Mouse (Mus musculus) megakaryocyte progenitor cell, adult 5-6 weeks (primary cell): ENCODE data around the gene Prdm16. TPM values are rescaled to one million over a fixed set of nuclear protein-coding genes. Genes with fewer than 3 reads are reported as not detected.

Experiments
- ATAC-seq: replicated peaks from 2 replicates; pipeline ENCODE4 v1.8.0; 2016; ENCODE audit warnings: mild to moderate bottlenecking, moderate TSS enrichment, inconsistent platforms; ENCODE audit not compliant: poor library complexity
- total RNA-seq, 2 experiments: library from RNA; stranded (forward) in 1 of 2; stranded (reverse) in 1 of 2; fragments of 157-497, 149-512 nt in 1 of 2; fragments of 200-1000 nt in 1 of 2; gene quantifications; 2 replicates each; pipeline versions ENCODE4 v1.2.3 to v1.2.4; 2015 to 2017

Prdm16 gene
- total RNA-seq, 2 experiments from 2014 or later = 0.79 to 6.2 TPM

DNA sequence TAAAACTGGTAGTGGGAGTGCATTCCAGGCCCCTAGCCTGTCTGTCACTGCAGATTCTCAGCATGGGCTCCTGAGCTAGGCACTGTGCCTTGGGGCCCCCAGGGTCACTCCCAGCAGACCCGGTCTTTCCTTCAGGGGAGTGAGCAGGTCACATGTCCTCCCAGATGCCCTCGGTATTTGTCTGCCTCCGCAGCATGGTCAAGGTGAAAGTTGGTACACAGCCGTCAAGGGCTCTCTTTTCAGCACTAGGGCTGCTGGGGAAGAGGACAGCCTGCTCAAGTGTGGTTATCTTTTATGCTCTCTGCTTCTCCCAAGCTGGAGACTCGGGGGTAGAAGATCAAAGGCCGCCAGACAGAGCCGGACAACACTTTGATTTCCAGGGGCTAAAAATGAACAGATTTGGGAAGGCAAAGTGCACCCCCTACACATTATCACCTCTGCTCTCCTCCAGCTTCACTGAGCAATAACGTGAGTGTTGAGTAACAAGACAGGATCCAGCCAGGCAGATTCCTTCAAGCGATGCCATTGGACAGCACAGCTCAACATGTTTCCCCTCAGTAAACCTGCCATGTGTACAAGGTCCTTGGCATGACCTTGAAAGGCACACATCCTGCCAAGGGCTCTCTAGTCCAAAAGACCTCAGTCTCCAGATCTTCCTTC, 193.9 kb downstream of the Prdm16 start:
- no peak for ATAC-seq

DNA sequence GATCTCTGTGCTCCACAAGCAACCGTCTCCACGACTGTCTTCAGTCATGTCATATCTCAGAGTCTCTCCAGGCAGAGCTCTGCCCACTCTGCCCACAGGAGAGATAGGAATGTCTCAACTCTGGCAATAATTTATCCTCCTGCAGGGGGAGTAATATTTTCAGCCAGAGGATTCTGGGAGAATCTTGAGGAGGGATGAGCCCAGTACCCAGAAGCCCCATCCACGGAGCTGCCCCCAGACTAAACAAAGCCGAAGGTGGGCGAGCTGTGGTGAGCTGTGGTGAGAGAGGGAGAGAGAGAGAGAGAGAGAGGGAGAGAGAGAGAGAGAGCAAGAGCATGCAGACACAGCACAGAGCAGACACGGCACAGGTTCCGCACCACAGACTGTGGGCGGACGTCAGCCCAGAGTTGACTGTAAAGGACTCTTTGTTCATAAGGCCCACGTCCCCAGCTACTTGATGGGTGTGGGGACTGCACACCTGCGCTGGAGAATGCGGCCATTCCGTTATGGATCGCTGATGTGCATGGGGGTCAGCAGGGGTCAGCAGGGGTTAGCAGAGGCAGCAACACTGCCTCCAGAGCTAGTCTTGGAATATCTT, 197.1 kb downstream of the Prdm16 start:
- no peak for ATAC-seq

DNA sequence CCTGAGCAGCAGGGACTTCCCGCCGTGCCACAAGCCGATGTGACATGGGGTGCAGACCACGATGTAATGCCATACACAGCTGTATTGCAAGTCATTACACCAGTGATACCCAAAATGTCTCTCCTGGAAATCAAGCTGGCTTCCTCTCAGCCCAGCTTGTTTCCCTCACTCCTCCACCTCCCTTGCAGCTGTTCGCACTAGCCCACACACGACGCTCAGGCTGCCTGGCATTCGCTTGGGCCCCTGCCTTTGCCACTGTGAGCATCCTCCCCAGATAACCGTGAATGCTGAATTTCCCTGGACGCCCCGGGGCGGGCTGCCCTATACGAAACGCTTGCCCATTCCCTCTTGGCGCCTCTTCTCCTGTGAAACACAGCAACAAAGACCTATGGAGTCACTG, 198.1 kb downstream of the Prdm16 start:
- ATAC-seq = no peak

DNA sequence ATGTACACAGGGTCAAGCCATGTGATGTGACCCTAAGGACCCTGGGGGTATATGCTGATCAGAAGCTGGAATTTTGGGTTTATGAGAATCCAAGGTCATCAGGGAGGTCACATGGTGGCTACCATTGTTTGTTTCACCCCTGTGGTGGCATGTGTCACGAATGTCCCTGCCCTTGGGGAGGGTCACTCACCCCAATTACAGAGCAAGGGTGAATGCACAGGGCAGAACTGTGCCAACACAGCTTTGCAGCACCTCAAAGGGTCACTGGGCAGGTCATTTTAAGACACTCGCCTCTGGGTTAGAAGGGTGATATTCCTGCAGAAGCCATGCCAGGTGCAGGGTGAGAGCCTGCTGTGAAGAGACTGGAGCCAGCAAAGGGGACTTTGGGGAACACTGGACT, 206.9 kb downstream of the Prdm16 start:
- no peak for ATAC-seq

DNA sequence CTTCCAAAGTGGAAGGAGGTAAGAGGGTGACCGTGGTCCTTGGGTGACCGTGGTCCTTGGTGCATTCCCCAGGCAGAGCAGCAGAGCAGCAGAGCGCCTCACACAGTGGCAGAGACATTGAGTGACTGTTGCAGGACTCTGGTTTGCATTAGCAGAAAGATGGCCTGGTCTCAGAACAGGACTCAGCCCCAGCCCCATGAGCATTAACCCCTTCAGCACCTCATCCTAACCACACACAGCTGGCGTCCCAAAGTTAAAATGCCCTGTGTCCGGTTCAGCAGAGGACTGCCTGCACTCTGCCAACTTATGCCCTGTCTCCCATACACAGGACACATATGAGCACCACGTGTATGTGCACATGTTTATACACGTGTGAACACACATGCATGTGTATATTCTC, 209.8 kb downstream of the Prdm16 start:
- no peak for ATAC-seq

DNA sequence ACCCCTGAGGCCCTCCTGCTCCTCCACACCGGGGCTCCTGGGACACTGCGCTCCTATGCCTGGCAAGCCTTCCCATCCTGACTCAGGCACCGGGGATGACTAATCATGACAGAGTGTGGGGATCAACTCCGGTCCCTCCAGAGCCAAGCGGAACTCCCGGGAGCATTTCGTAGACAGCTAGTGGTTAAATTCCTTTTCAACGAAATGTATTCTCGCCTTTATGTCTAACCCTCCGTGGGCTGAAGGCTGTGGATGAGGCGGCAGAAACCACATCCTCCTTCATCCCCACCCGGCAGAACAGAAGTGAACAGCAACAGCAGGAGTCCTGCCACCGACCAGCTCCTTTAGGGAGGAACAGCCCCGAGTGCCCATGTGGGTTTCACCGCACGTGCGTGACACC, 211.4 kb downstream of the Prdm16 start:
- ATAC-seq = no peak

DNA sequence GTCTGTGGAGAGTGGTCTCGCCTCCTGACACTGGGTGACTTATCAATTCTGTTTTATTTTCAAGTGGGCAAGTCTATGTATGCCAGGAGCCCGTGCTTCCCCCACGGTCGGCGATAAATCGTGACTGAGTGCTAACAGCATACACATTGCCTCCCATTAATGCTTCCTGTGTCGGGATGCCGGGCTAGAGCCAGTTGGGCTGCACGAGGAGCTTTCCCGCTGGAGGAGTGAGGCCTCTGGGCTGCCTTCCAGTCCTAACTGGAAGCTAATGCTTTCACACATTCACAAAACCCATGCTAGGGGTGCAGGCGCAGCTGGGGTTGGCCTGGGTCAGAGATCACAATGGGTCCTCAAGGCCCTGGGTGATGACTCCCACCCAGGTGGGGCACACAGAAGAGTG, 212.0 kb downstream of the Prdm16 start:
- ATAC-seq = no peak

DNA sequence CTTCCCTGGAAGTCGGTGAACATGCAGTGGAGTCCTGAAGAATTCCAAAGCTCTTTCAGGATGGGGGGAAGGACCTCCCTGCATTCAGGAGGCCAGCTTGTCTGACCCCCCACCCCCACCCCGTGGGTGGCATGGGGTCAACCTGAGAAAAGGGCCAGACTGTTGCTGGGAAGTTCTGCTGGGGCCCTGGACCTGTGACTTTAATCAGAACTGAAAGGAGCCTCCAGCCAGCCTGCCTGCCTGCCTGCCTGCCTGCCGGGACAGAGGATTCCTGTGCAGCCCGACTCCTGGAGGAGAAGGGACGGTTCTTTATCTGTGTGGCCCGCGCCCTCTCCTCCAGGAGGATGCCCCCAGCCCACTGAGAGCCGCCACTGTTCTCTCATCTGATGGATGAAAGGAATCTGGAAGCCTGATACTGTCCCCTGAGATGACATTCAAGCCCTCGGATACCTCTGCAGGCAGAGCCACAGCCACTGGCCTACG, 214.2 kb downstream of the Prdm16 start:
- no peak for ATAC-seq

DNA sequence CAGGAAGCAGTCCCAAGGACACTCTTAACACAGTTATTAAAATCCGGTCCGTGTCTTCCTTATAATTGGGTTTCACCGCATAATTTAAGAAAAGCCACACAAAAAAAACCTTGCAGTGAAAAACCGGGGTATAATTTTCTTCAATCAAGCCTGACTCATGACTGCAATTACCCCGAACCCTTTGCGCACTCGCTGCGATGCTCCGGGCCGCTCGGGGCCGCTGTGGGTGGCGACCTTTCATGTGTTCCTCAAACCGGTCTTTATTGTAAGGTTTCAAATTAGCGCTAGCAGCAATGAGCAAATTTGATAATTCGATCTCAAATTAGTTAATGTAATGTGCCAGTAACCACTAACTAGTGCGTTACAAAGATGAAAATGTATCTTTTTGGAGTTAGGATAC, 215.9 kb downstream of the Prdm16 start:
- no peak for ATAC-seq

DNA sequence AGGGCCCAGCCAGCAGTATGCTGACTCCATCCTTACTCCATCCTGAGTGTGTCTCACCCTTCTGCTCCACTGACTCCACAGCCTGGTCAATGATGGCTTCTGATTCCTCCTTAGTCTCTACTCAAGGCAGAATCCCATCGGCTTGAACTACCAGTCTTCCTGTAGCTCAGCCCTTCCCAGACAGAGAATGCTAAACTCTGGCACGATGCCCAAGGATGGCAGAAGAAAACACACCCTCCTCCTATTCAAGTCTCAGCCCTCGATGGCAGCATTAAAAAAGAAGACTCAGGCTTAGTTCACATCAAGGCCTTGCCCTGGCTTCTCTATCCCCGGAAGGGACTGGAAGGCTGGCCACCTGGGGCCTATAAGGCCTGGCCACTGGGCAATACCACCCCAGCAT, 216.9 kb downstream of the Prdm16 start:
- no peak for ATAC-seq

DNA sequence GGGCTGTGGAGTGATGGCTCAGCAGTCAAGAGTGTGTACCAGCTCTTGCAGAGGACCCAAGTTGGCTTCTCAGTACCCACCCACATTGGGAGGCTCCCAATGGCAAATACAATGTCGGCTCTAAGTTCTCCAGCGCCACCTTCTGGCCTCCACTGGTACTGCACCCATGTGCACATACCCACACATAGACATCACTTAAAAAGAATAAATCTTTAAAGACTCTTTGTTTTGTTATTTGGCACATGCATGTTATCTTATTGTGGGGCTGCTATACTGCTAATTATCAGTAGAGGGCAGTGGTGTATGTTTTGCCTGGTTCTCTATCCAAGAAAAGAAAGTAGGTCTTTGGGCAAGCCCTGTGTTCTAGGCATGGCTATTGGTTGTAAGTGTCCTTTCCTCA, 217.7 kb downstream of the Prdm16 start:
- ATAC-seq = peak; percentile 53

DNA sequence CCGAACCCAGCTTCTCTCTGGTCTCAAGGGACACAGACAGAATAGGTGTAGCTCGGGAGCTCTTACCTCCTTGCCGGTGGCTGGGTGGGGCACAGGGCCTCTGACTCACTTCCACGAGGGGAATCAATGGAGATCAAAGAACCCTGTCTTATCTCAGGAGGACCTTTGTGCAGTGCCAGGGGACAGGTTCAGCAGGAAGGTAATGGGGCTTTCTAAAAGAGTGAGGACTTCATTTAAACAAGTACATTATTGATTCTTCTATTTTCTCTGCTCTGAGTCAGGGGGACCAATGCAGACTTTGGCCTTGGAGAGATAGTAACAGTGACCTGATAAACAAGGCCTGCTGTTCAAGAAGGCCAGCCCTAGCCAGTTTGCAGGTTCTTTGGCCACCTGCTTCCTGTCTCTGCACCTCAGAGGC, 218.3 kb downstream of the Prdm16 start:
- ATAC-seq = no peak

DNA sequence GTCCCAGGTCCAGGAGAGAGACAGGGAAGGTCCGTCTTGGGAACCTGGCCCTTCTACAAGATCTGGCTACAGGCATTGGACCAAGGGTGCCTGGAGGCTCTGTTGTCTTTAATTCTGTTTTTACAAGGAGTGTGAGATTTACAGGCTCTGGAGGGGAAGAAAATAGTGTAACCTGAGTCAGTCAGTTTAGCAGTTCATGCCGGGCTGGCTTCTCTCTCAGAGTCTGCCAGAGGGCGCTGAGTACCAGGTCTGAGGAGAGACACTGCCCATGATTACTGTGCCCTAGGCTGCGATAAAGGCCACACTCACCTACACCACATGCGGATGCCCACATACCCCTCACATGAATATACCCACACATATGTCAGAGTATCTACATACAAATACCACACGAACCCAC, 219.9 kb downstream of the Prdm16 start:
- ATAC-seq = no peak

DNA sequence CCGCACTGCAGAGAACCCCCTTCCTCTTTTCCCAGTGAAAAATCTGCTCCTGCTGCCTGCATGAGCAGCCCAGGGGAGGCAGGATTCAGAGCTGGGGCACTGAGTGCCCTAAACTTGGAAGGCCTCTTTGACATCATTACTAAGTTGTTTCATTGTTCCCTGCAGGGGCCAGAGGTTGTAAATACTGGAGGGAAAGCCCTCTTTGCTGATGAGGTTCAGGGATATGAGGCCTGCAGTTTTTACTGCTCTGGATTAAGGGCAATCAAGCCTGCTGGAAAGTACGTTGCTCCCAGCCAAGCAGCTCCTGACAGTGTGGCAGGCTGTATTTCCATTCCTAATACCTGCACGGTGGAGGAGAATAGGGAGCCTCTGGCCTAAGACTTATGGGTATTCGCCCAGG, 221.8 kb downstream of the Prdm16 start:
- no peak; the same call in 1 of the 2 replicates for ATAC-seq

DNA sequence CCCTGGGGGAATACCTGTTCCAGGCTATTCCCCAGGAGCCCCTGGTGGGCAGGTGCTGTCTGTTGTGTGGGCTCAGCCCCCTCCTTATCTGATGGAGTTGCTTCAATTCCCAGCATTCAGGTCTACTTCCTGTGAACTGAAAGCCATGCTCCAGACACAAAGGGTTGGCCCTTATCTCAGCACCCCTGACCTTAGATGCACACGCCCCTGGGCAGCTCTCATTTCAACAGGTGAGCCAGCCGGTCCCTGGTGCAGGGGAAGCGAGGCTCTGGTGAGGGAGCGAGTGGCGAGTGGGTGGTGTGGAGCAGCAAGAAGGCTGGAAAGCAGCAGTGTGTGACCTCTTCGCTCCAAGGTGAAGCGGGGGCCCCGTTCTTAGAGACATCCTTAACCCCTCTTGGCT, 226.1 kb downstream of the Prdm16 start:
- ATAC-seq = no peak

DNA sequence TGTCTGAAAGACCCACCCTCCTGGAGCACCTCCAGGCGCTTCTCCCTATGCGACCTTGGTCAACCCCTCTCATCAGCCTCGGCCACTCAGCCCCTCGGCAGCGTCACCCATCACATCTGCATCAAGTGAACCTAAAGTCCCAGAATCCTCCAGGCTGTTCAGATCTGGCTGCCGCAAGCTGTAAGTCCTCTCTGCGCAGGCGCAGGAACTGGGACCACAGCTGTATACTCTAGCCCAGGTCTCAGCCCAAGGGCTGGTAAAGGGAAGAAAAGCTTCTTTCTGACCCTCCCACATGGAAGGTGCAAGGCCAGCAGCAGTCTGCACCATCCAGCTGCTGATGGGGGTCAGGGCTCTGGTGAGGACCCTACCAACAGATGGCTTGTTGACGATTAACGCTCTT, 226.8 kb downstream of the Prdm16 start:
- ATAC-seq = no peak

DNA sequence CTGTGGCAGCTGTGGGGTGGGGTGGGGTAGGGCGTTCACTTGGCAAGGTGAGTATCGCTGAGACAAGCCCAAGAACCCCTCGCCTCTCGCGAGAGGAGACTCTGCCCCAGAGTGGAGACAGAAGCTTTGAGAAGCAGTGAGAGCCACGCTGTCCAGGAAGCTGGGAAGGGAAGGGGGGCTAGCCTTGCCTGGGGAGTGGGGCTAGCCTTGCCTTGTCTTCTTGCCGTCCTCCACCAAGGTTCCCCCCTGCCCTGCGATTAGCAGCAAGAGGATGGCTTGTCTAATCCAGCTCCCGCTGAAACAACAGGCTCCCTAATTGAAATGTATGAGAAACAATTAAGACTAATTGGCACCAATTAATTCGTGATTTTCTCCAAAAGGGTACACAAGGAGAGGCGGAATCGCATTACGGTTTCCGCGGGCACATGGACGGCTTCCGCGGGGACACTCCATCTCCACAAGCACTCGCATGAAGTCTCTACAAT, 227.4 kb downstream of the Prdm16 start:
- ATAC-seq = no peak

DNA sequence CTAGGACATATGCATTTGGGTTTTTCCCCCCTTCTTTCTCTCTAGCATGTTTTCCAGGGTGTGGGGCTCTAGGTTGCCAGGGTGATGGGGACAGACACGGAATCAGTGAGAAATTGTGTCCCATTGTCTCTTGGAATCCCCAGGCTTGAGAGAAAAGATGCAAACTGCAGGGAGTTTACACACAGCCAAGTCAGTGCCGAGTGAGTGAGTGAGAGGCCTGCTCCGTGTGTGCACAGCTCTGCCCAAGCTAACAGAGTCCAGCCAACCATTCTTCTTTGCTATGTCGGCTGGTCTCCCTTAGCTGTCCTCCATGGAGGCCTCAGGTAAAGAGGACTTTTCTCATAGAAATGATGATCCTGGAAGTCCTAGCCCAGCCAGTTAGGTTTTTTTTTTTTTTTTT, 233.7 kb downstream of the Prdm16 start:
- no peak for ATAC-seq

DNA sequence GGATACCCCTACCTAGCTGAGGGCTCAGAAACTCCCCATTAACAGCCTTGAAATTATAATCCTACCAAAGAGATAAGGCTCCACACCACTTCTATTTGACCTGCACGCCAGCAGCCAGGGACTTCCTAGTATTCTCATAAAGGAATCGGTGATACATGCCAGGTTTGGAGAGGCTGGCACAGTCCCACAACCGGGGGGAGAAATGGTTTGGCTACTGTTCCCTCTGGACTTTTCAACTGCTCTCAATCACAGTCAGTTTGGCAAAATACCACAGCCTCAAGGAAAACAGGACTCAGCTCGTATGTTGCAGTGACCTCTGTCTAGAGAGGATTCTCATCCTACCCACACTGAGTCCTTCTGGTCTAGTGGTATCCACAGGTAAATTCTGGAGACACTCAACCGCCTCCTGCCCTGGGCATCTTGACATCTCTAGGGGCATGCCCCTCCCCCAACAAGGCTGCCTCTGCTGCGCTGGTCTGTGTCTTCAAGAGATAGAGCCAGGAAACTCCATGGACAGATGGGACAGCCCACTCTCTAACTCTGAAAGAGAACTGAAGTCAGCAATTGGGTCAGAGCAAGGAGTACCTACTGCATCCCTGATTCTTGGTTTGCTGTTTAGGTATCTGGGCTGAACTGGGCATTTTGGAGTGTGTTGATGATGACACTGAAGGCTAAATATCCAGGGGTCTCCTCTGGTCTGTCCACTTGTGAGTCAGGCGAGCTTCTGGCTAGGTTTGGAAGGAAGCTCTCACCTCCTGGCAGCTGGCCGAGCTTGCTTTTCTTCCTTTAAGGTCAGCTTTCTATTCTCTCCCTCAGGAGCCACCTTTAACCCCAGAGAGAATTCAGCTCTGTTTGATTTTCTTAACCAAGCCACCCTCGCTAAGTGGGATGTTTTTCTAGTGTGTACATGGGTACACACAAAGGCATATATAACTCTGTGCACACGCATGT, 234.4 kb downstream of the Prdm16 start:
- no peak for ATAC-seq

DNA sequence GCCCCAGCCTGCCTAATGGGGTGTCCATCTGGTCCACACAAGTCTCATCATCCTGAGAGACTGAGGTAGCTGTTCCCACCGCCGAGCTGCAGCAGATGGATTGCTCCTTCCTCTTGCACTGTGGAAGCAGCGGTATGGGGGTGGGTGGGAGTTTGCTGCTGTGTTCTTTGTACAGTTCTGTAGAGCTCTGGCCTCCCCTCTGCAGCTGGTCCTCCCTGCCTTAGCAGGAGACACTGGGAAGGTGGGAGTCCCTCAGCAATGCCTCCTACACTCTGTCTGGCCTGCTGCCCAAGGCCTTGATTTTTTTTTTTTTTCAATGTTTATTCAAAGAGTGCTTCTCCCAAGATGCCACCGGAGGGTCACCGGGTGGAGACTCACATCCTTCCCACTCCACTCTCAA, 235.3 kb downstream of the Prdm16 start:
- ATAC-seq = no peak

DNA sequence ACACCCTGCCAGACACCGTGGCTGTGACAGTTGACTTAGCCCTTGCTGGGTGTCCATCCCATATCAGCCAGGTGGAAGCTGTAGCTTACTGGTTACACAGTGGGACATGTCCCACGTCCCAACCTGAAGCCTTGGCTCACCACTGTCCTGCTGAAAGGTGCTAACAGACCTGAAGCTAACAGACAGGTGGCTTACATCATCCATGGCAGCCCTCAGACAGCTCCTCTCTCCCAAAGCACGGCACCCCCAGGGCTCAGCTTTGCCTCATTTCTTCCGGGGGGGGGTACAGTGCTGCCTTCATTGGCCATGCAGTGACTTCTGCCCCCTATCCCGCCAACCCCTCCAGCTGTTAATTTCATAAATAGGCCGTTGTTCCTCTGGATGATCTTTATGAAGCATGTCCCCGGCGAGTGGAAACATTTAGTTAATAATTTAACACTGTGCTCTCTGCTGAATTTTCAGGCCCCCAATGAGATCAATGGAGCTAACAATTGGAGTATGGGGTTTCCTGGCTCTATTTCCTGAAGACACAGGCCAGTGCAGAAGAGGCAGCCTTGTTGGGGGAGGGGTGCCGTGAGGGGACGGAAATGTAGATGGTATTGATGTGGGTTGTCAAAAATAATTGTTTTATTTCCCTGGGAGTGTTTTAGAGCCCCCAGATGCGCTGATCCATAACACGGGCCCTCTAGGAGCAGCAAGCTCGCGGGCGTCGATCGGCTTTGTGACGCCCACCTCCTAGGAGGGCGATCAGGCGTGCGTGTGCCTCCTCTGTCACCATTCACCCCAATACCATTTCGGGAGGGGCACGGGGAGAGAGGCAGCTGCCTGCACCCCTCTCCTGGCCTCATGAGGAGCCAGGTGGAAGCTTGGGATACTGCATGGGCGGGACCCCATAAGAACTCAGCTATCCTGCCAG, 236.2 kb downstream of the Prdm16 start:
- no peak for ATAC-seq
